Mouse (Mus musculus): Measurements from ENCODE around the gene Rspo3.

DNA sequence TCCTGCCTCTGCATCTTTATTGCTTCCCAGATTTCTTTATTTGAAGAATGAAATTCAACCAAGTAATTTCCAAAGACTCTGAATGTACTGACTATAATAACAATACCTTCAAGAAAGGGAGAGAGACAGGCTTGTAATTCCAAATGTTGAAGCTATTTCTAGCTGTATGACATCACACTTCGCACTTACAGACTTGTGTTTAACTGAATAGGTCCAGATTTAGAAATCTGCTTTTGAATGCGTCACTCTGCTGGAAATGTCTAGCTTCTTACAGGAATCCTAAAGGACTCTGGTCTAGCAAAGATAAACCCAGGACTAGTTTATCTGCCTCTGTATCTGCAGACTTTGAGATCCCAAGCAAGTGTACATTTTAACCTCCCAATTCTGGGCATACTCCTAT lies 3.8 kb upstream of the Rspo3 start:
- TF ChIP-seq KAT2A (IDR thresholded peaks at IDR 0.05; ENCODE audit: insufficient replicate concordance, low read length): no peak
- TF ChIP-seq ETS1 (conservative IDR thresholded peaks at IDR 0.05; ENCODE audit: low read depth, low read length): no peak
- TF ChIP-seq POLR2A (IDR thresholded peaks at IDR 0.05; ENCODE audit: low read depth, low read length): no peak
- TF ChIP-seq ZKSCAN1 (IDR thresholded peaks at IDR 0.05; ENCODE audit: borderline replicate concordance, low read depth, low read length): no peak
- no peak for TF ChIP-seq UBTF (IDR thresholded peaks at IDR 0.05; ENCODE audit: low read depth, low read length)
- TF ChIP-seq HCFC1 (IDR thresholded peaks at IDR 0.05; ENCODE audit: low read depth, low read length): no peak
- no peak for TF ChIP-seq MAZ (IDR thresholded peaks at IDR 0.05; ENCODE audit: low read depth, low read length)
- no peak for TF ChIP-seq SMC3 (IDR thresholded peaks at IDR 0.05; ENCODE audit: low read depth, low read length)
- TF ChIP-seq E2F4 (IDR thresholded peaks at IDR 0.05; ENCODE audit: insufficient replicate concordance, low read depth, low read length): no peak
- no peak for TF ChIP-seq ELF1 (IDR thresholded peaks at IDR 0.05; ENCODE audit: low read depth, low read length)
- TF ChIP-seq USF2 (conservative IDR thresholded peaks at IDR 0.05; ENCODE audit: low read depth, low read length): no peak
